ENCODE assay signal across 24 mouse cellular contexts in genomic region chr6:35759606-35760246, GRCm38 (mm10).
A peak's percentile ranks its signal among the peaks of the same experiment; 100 is the strongest.
DNase-seq lines count a peak whose midpoint lies in the region; ATAC-seq and TF ChIP-seq lines count a peak whose summit lies in the region.
"Had no signal": no experiment of that assay in that cellular context is flagged by ENCODE, and none has a peak within 500 bp of the region (broad histone marks: within the 10 kb centered on the region; RNA-seq: fewer than 3 reads in every experiment).

No protein-coding gene starts in this region.

- H3K9me3 ChIP-seq in forebrain, embryonic 12.5 days = no peaks in the 10 kb centered on the region
- H3K9me3 ChIP-seq in forebrain, embryonic 11.5 days (ENCODE audit: control insufficient read depth, low read length) = no peaks in the 10 kb centered on the region
- no peaks in the 10 kb centered on the region for H3K9me3 ChIP-seq in midbrain, embryonic 13.5 days
- no peaks in the 10 kb centered on the region for H3K9me3 ChIP-seq in midbrain, embryonic 16.5 days (replicated peaks; ENCODE audit: control insufficient read depth, low read length, poor library complexity, severe bottlenecking)
- no peaks in the 10 kb centered on the region for H3K9me3 ChIP-seq in forebrain, postnatal 0 days (ENCODE audit: low read length)
- H3K9me3 ChIP-seq in neural tube, embryonic 14.5 days (ENCODE audit: control insufficient read depth, low read length) = no peaks in the 10 kb centered on the region
- H3K9me3 ChIP-seq: liver, embryonic 13.5 days had no signal

- 74% methylated on average over 3 of the region's 3 CpGs for WGBS in forebrain, embryonic 12.5 days
- WGBS in forebrain, embryonic 11.5 days = 90% methylated on average over 3 of the region's 3 CpGs
- WGBS in midbrain, embryonic 13.5 days = 85% methylated on average over 3 of the region's 3 CpGs
- WGBS in midbrain, embryonic 16.5 days = 73% methylated on average over 3 of the region's 3 CpGs
- WGBS in forebrain, postnatal 0 days = 43% methylated on average over 3 of the region's 3 CpGs
- WGBS in neural tube, embryonic 14.5 days = 44% methylated on average over 3 of the region's 3 CpGs

- no peak overlapping the region for H3K27ac ChIP-seq in forebrain, embryonic 12.5 days
- H3K27ac ChIP-seq in forebrain, embryonic 11.5 days (ENCODE audit: low read depth, low read length) = no peak overlapping the region
- no peak overlapping the region for H3K27ac ChIP-seq in midbrain, embryonic 13.5 days
- H3K27ac ChIP-seq in midbrain, embryonic 16.5 days (ENCODE audit: low read length) = no peak overlapping the region
- H3K27ac ChIP-seq in forebrain, postnatal 0 days (ENCODE audit: low read depth, low read length) = no peak overlapping the region
- 0 out of 2 replicates have a peak overlapping the region, but pooled peaks have one; percentile 34 for H3K27ac ChIP-seq in neural tube, embryonic 14.5 days (ENCODE audit: low read depth, low read length)
- H3K27ac ChIP-seq: layer of hippocampus, adult 2 months; liver, embryonic 13.5 days had no signal

- no peaks in the 10 kb centered on the region for H3K36me3 ChIP-seq in forebrain, embryonic 12.5 days (replicated peaks)
- no peaks in the 10 kb centered on the region for H3K36me3 ChIP-seq in forebrain, embryonic 11.5 days (ENCODE audit: control insufficient read depth, insufficient read depth, low read length)
- H3K36me3 ChIP-seq in midbrain, embryonic 13.5 days = no peaks in the 10 kb centered on the region
- no peaks in the 10 kb centered on the region for H3K36me3 ChIP-seq in midbrain, embryonic 16.5 days (ENCODE audit: control insufficient read depth, insufficient read depth, low read length)
- H3K36me3 ChIP-seq in forebrain, postnatal 0 days (ENCODE audit: insufficient read depth) = no peaks in the 10 kb centered on the region
- no peaks in the 10 kb centered on the region for H3K36me3 ChIP-seq in neural tube, embryonic 14.5 days (ENCODE audit: control insufficient read depth, insufficient read depth, low read length)
- H3K36me3 ChIP-seq: liver, embryonic 13.5 days had no signal

- H3K4me1 ChIP-seq in forebrain, embryonic 12.5 days = peaks cover 10% of the 10 kb centered on the region; the same call in 1 of the 2 replicates
- no peaks in the 10 kb centered on the region for H3K4me1 ChIP-seq in forebrain, embryonic 11.5 days (replicated peaks; ENCODE audit: control insufficient read depth, insufficient read depth, low read length)
- 0 out of 2 replicates have a peak, but pooled peaks cover 8% of the 10 kb centered on the region for H3K4me1 ChIP-seq in midbrain, embryonic 13.5 days (replicated peaks)
- H3K4me1 ChIP-seq in midbrain, embryonic 16.5 days (ENCODE audit: control insufficient read depth, insufficient read depth, low read length) = no peaks in the 10 kb centered on the region
- no peaks in the 10 kb centered on the region for H3K4me1 ChIP-seq in forebrain, postnatal 0 days (ENCODE audit: insufficient read depth)
- peaks cover 7% of the 10 kb centered on the region; the same call in 1 of the 2 replicates for H3K4me1 ChIP-seq in neural tube, embryonic 14.5 days (ENCODE audit: control insufficient read depth, insufficient read depth, low read length)
- H3K4me1 ChIP-seq: liver, embryonic 13.5 days had no signal

- H3K27me3 ChIP-seq in forebrain, embryonic 12.5 days = no peaks in the 10 kb centered on the region
- H3K27me3 ChIP-seq in forebrain, embryonic 11.5 days (ENCODE audit: control insufficient read depth, insufficient read depth, low read length) = no peaks in the 10 kb centered on the region
- no peaks in the 10 kb centered on the region for H3K27me3 ChIP-seq in midbrain, embryonic 13.5 days
- no peaks in the 10 kb centered on the region for H3K27me3 ChIP-seq in midbrain, embryonic 16.5 days (ENCODE audit: control insufficient read depth, insufficient read depth, low read depth, low read length)
- no peaks in the 10 kb centered on the region for H3K27me3 ChIP-seq in forebrain, postnatal 0 days (ENCODE audit: insufficient read depth, low read length)
- H3K27me3 ChIP-seq in neural tube, embryonic 14.5 days (ENCODE audit: control insufficient read depth, insufficient read depth, low read length) = no peaks in the 10 kb centered on the region
- H3K27me3 ChIP-seq: liver, embryonic 13.5 days had no signal

- no peak overlapping the region for H3K4me3 ChIP-seq in forebrain, embryonic 12.5 days (replicated peaks)
- H3K4me3 ChIP-seq in forebrain, embryonic 11.5 days (ENCODE audit: low read depth, low read length) = no peak overlapping the region
- no peak overlapping the region for H3K4me3 ChIP-seq in midbrain, embryonic 13.5 days (replicated peaks)
- no peak overlapping the region for H3K4me3 ChIP-seq in midbrain, embryonic 16.5 days (ENCODE audit: low read depth, low read length)
- H3K4me3 ChIP-seq in forebrain, postnatal 0 days (ENCODE audit: low read depth, low read length) = no peak overlapping the region
- no peak overlapping the region for H3K4me3 ChIP-seq in neural tube, embryonic 14.5 days (ENCODE audit: low read depth, low read length)
- H3K4me3 ChIP-seq: layer of hippocampus, adult 2 months; liver, embryonic 13.5 days had no signal

- peak; percentile 36; the same call in 1 of the 2 replicates for ATAC-seq in forebrain, embryonic 12.5 days (ENCODE audit: low FRiP score)
- ATAC-seq in forebrain, embryonic 11.5 days (replicated peaks; ENCODE audit: low FRiP score) = no peak
- 0 out of 2 replicates have a peak, but pooled peaks have one; percentile 20 for ATAC-seq in midbrain, embryonic 13.5 days
- no peak for ATAC-seq in midbrain, embryonic 16.5 days
- peak; percentile 50 for ATAC-seq in forebrain, postnatal 0 days
- peak; percentile 82 for ATAC-seq in neural tube, embryonic 14.5 days (ENCODE audit: low read depth)
- ATAC-seq in cerebellum, adult (ENCODE audit: insufficient number of reproducible peaks, low FRiP score, low TSS enrichment) = no peak
- ATAC-seq: activated CD4-positive, CD25-positive, alpha-beta regulatory T cell, adult 4 months; intestine, embryonic 16.5 days had no signal

- no peak for DNase-seq in forebrain, embryonic 11.5 days (ENCODE audit: low spot score)
- DNase-seq in forebrain, postnatal 0 days = no peak
- no peak for DNase-seq in thymus, postnatal 4 days
- DNase-seq: adrenal gland, adult 8-10 months; cerebellum, adult 8-10 months; cerebellum, postnatal 36 days; gastrocnemius, postnatal 14 days; heart, adult 11 months; kidney, postnatal 25 days; layer of hippocampus, postnatal 36 days; liver, embryonic 13.5 days; lung, adult 2 months; lung, postnatal 14 days; right cerebral cortex, postnatal 4 days; thymus, adult 2 months had no signal

- no peak overlapping the region for H3K9ac ChIP-seq in forebrain, embryonic 12.5 days
- H3K9ac ChIP-seq in forebrain, embryonic 11.5 days (ENCODE audit: low read length) = no peak overlapping the region
- no peak overlapping the region for H3K9ac ChIP-seq in midbrain, embryonic 13.5 days (replicated peaks)
- H3K9ac ChIP-seq in midbrain, embryonic 16.5 days (ENCODE audit: low read depth, low read length) = no peak overlapping the region
- no peak overlapping the region for H3K9ac ChIP-seq in forebrain, postnatal 0 days
- H3K9ac ChIP-seq in neural tube, embryonic 14.5 days (replicated peaks; ENCODE audit: low read depth, low read length) = no peak overlapping the region
- H3K9ac ChIP-seq: liver, embryonic 13.5 days had no signal

- TF ChIP-seq CTCF in forebrain, postnatal 0 days (IDR thresholded peaks at IDR 0.05; ENCODE audit: low read depth) = no peak

- H3K4me2 ChIP-seq in forebrain, embryonic 12.5 days = no peak overlapping the region
- H3K4me2 ChIP-seq in forebrain, embryonic 11.5 days (ENCODE audit: low read depth, low read length, severe bottlenecking) = no peak overlapping the region
- H3K4me2 ChIP-seq in midbrain, embryonic 13.5 days (replicated peaks) = no peak overlapping the region
- H3K4me2 ChIP-seq in midbrain, embryonic 16.5 days (ENCODE audit: low read length) = no peak overlapping the region
- no peak overlapping the region for H3K4me2 ChIP-seq in forebrain, postnatal 0 days (ENCODE audit: low read depth)
- H3K4me2 ChIP-seq in neural tube, embryonic 14.5 days (ENCODE audit: low read depth, low read length) = no peak overlapping the region
- H3K4me2 ChIP-seq: heart, embryonic 11.5 days; liver, embryonic 13.5 days had no signal

Comparison
In these comparisons a context has a peak if more than half of its experiments do, and no peak if none do; other contexts are left out.
1. ATAC-seq: peak in forebrain, embryonic 12.5 days (single experiment), midbrain, embryonic 13.5 days (single experiment), forebrain, postnatal 0 days (single experiment) and neural tube, embryonic 14.5 days (single experiment); none in forebrain, embryonic 11.5 days (single experiment), midbrain, embryonic 16.5 days (single experiment) and cerebellum, adult (single experiment).